Mouse (Mus musculus) left cerebral cortex, postnatal 36 days (tissue): Measurements from ENCODE around the gene 6030468B19Rik. TPM values are rescaled to one million over a fixed set of nuclear protein-coding genes. Genes with fewer than 3 reads are reported as not detected.

Experiments
- DNase-seq, 2 experiments: peaks; one replicate each; pipeline ENCODE4 v3.0.0; 2021 to 2022; ENCODE audit warnings: low spot score in 2 of 2, mixed read lengths in 1 of 2
- intact Hi-C: fragments of 180-260 bp; cut with DNase I; formaldehyde crosslinking; loops from one replicate; pipeline ENCODE4 v1.15.1; 2025
- total RNA-seq, 2 experiments: library from RNA; stranded (reverse); gene quantifications; 2 replicates each; pipeline ENCODE4 v1.2.3; 2021

The 6030468B19Rik gene
- total RNA-seq = not detected

- intact Hi-C loops = no loop called here
- DNase-seq = no peak
Observed at GRCm38 (mm10) chr11:117797511-117798159, at the start of gene 6030468B19Rik. 6030468B19Rik (plus strand) TSS chr11:117797660.

- DNase-seq = no peak
- intact Hi-C loops = no loop called here
Observed at GRCm38 (mm10) chr11:117748628-117749027, 48.8 kb upstream of the 6030468B19Rik start.

GRCm38 (mm10) chr11:117749414-117749813 is 48.0 kb upstream of the 6030468B19Rik start:
- intact Hi-C loops = no loop called here

GRCm38 (mm10) chr11:117751544-117751943 is 45.9 kb upstream of the 6030468B19Rik start:
- intact Hi-C loops = no loop called here
- DNase-seq = no peak

More at GRCm38 (mm10) chr11:117749414-117749813, 48.0 kb upstream of the 6030468B19Rik start:
- DNase-seq = peak; percentile 80 to 85

- no peak for DNase-seq
- intact Hi-C loops = no loop called here
Observed at GRCm38 (mm10) chr11:117755891-117756290, 41.6 kb upstream of the 6030468B19Rik start.

- DNase-seq = no peak
- intact Hi-C loops = no loop called here
Observed at GRCm38 (mm10) chr11:117759267-117759666, 38.2 kb upstream of the 6030468B19Rik start.

- intact Hi-C loops = no loop called here
- no peak for DNase-seq
Observed at GRCm38 (mm10) chr11:117760374-117761119, 36.9 kb upstream of the 6030468B19Rik start.

- DNase-seq = no peak
- intact Hi-C loops = no loop called here
Observed at GRCm38 (mm10) chr11:117761801-117762200, 35.7 kb upstream of the 6030468B19Rik start.

DNA sequence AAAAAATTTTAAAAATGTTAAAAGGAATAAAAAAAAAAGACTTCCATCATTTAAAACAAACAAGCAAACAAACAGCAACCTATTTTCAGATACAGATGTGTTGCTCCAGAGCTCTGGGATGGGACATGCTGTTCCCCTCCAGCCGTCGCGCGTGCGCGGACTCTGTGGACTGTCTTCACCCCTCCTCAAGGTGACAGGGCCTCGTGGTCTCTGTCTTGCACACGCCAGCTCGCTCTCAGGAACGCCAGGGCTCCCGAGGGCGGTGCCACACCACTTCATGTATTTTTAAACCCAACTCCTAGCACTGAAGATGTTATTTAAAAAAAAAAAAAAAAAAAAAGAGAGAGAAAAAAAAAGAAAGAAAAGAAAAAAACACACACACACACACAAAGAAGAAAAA is 35.2 kb upstream of the 6030468B19Rik start:
- intact Hi-C loops = no loop called here
- no peak for DNase-seq

DNA sequence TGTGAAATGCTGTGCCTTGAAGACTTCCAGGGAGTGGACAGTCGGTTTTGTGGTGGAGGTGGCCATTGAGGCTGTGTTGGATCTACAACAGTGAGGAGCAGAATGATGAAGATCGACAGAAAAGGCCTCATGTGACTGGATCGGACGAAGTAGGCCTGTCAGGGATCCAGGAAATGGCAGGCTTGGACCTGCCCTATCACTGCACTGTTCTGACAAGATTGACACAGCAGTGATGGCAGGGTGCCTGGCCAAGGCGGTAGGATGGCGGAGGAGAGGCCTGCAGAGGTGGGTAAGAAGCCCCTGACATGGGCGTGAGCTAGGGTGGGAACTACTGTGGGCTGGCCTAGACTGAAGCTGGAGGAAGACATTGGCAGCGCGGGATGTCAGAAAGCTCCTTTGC is 33.1 kb upstream of the 6030468B19Rik start:
- intact Hi-C loops = no loop called here

DNA sequence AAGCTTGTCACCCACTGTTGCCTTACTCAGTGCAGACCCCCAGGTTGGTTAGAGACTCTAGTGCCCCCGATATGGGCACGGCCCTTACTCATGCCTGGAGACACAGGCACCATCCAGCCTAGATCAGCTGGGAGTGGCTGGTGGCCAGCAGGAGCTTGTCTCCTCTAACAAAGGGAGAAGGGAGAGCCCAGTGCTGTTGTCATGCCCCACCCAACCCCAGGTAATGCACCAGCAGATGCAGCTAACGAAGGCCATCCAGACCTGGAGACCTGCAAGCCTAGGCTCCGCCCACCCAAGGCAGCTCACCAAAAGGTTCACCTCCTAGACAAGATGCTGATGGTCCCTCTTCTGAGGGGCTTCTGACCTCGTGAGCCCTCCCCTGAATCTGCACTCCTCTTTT is 32.1 kb upstream of the 6030468B19Rik start:
- intact Hi-C loops = no loop called here
- DNase-seq = no peak

More for the DNA sequence above, 33.1 kb upstream of the 6030468B19Rik start:
- DNase-seq = no peak

- intact Hi-C loops = no loop called here
- DNase-seq = peak in 1 of 2 experiments; percentile 52
Observed at GRCm38 (mm10) chr11:117766275-117766674, 31.2 kb upstream of the 6030468B19Rik start.

DNA sequence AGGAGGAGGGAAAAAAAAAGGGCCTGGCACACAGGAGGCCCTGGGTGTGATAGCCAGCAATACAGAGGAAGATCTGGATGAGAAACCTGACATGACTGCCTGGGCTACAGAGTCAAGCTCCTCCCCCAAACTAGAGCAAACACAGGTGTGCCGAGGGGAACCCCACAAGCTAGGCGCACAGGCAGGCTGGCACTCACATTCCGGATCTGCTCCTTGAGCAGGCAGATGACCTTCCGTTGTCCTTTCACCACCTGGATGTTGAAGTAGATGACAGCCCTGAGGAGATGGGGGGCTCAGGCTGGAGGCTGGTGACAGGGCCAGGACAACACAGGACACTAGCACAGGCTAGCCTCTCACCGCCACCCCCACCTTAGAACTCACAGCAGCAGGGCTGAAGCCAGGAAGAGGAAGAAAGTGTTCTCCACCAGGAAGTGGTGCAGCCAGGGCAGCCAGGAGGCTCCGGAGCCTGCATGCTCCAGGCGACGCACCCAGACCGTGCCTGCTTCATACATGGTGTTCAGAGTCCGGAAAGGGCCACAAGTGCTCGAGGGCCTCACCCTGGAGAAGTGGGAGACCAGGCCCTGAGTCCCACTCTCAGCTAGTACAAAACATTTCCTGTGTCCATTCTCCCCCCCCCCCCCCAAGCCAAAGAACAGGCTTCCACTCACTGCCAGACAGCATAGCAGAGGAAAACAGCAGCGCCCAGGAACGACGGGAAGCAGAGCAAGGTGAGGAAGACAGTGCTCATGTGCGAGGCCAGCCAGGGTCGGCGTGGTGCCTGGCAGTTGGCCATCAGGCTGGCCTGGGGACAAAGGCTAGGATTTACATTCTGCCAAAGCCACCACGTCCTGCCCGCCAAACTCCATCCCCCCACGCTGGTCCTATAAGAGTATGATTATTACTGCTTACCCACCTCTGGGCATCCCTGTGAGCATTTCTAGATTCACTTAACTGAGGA is 28.5 kb upstream of the 6030468B19Rik start:
- intact Hi-C loops = no loop called here
- DNase-seq = no peak

DNA sequence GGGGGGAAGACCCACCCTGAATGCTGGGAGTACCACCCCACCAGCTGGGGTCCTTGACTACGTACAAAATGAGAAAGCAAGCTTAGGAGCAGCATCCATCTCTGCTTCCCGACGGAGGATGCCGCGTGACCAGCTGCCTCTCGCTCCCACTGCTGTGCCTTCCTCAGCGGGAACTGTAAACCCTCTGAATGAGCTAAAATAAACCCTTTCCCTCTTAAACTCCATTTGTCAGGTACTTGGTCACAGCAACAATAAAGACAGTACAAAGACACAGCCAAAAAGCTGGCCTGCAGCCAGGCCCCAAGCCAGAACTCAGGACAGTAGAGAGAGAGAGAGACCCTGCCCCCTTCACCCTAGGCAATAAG is 27.8 kb upstream of the 6030468B19Rik start:
- DNase-seq = no peak
- intact Hi-C loops = no loop called here

- no peak for DNase-seq
- intact Hi-C loops = no loop called here
Observed at GRCm38 (mm10) chr11:117770407-117770806, 27.1 kb upstream of the 6030468B19Rik start.

- intact Hi-C loops = no loop called here
- DNase-seq = no peak
Observed at GRCm38 (mm10) chr11:117772352-117772751, 25.1 kb upstream of the 6030468B19Rik start.

GRCm38 (mm10) chr11:117774925-117775324 is 22.5 kb upstream of the 6030468B19Rik start:
- intact Hi-C loops = no loop called here
- no peak for DNase-seq

- DNase-seq = no peak
- intact Hi-C loops = no loop called here
Observed at GRCm38 (mm10) chr11:117775540-117775939, 21.9 kb upstream of the 6030468B19Rik start.

DNA sequence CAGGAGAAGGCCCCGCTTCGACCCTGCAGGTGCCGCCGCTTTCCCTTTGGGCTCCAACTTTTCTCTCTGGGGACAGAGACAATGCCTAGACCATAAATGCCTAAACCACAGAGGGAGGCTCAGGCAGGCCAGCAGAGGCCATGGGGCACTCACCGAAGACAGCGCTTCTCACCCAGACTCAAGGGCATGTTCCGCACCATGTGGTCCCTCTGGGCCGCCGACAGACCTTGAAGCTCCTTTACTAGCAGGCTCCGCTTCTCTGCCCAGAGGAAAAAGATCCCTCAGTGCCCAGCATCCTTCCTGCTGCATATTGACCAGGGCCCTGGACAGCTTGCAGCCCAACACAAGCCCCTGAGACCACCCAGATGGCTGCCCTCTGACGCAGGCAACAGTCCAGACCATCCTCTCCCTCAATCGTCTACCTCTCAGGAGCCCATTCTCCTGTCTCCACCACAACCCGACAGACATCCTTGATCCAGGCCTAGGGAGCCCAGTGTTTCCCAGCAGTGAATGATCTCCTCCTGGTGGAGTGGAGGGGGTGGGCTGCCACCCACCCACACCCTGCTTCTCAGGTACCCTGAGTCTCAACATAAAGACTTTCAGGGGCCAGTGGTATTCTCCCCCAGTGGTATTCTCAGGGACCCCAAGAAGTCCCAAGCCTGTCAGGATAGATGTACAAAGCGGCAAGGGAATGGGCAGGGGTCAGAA is 21.2 kb upstream of the 6030468B19Rik start:
- intact Hi-C loops = no loop called here
- no peak for DNase-seq
